Mouse (Mus musculus) G1E (cell line): Measurements from ENCODE around the gene Wdr38.

Experiments used
- CTCF ChIP-seq: IDR thresholded peaks from 2 replicates; pipeline ENCODE4 v1.5.1; 2012; ENCODE audit warnings: low read depth, low read length, inconsistent platforms, mixed read lengths
- GATA1 ChIP-seq: IDR thresholded peaks from 2 replicates; pipeline ENCODE4 v1.6.1; 2012; ENCODE audit warnings: borderline replicate concordance, low read length, inconsistent platforms, mixed read lengths

- no peak for TF ChIP-seq GATA1
- TF ChIP-seq CTCF: no peak
These were observed 9.0 kb downstream of the Wdr38 start for GRCm38 (mm10) chr2:39006149-39006730.
